Mouse (Mus musculus): ENCODE measurements at regions not wholly inside any gene's neighbourhood (a gene's known extent, or its start where the extent isn't known, plus 50 kb on each side); places are given as distances from the start of the nearest gene placed in this dataset.

- no peak for DNase-seq (ENCODE audit: low read depth)
Observed at GRCm38 (mm10) chr8:54330106-54330505, 199.3 kb upstream of the Asb5 start.

GRCm38 (mm10) chr8:54331883-54332282 lies 197.5 kb upstream of the Asb5 start:
- DNase-seq (ENCODE audit: low read depth) = no peak

- no peak for DNase-seq (ENCODE audit: low read depth)
Observed at GRCm38 (mm10) chr8:54351123-54351522, 178.3 kb upstream of the Asb5 start.

- no peak for DNase-seq (ENCODE audit: low read depth)
Observed at GRCm38 (mm10) chr8:54361716-54362115, 167.7 kb upstream of the Asb5 start.

- no peak for DNase-seq (ENCODE audit: low read depth)
Observed at GRCm38 (mm10) chr8:54370501-54370900, 158.9 kb upstream of the Asb5 start.

GRCm38 (mm10) chr8:54371073-54371472 lies 158.3 kb upstream of the Asb5 start:
- DNase-seq (ENCODE audit: low read depth) = no peak

GRCm38 (mm10) chr8:54372921-54373320 lies 156.5 kb upstream of the Asb5 start:
- DNase-seq (ENCODE audit: low read depth) = no peak

GRCm38 (mm10) chr8:54375373-54376098 lies 153.8 kb upstream of the Asb5 start:
- DNase-seq (ENCODE audit: low read depth) = no peak

GRCm38 (mm10) chr8:54380191-54380590 lies 149.2 kb upstream of the Asb5 start:
- no peak for DNase-seq (ENCODE audit: low read depth)

- no peak for DNase-seq (ENCODE audit: low read depth)
Observed at GRCm38 (mm10) chr8:54392866-54393265, 136.5 kb upstream of the Asb5 start.

GRCm38 (mm10) chr8:54393466-54394197 lies 135.7 kb upstream of the Asb5 start:
- no peak for DNase-seq (ENCODE audit: low read depth)

GRCm38 (mm10) chr8:54405723-54406122 lies 123.7 kb upstream of the Asb5 start:
- no peak for DNase-seq (ENCODE audit: low read depth)

GRCm38 (mm10) chr8:54414092-54414799 lies 115.1 kb upstream of the Asb5 start:
- no peak for DNase-seq (ENCODE audit: low read depth)

GRCm38 (mm10) chr8:54416691-54417090 lies 112.7 kb upstream of the Asb5 start:
- no peak for DNase-seq (ENCODE audit: low read depth)

- DNase-seq (ENCODE audit: low read depth) = no peak
Observed at GRCm38 (mm10) chr8:54418035-54418434, 111.3 kb upstream of the Asb5 start.

- no peak for DNase-seq (ENCODE audit: low read depth)
Observed at GRCm38 (mm10) chr8:54420339-54421098, 108.9 kb upstream of the Asb5 start.

- no peak for DNase-seq (ENCODE audit: low read depth)
Observed at GRCm38 (mm10) chr8:54425039-54425438, 104.3 kb upstream of the Asb5 start.

GRCm38 (mm10) chr8:54435694-54436093 lies 93.7 kb upstream of the Asb5 start:
- no peak for DNase-seq (ENCODE audit: low read depth)

GRCm38 (mm10) chr8:54441143-54441542 lies 88.2 kb upstream of the Asb5 start:
- no peak for DNase-seq (ENCODE audit: low read depth)

- DNase-seq (ENCODE audit: low read depth) = no peak
Observed at GRCm38 (mm10) chr8:54442395-54442794, 87.0 kb upstream of the Asb5 start.

- DNase-seq (ENCODE audit: low read depth) = no peak
Observed at GRCm38 (mm10) chr8:54446370-54446769, 83.0 kb upstream of the Asb5 start.

- no peak for DNase-seq (ENCODE audit: low read depth)
Observed at GRCm38 (mm10) chr8:54449811-54450210, 79.6 kb upstream of the Asb5 start.
